Mouse (Mus musculus) limb, embryonic 15.5 days (tissue): ENCODE data around the gene Pgm5. TPM values are rescaled to one million over a fixed set of nuclear protein-coding genes. Genes with fewer than 3 reads are reported as not detected.

ENCODE experiments used
- ATAC-seq: fragments of 200-750 bp; cut with Nextera tagmentation; 2 replicates; pipeline ENCODE4 v1.8.0; 2017; ENCODE audit warnings: low read depth, moderate TSS enrichment; ENCODE audit not compliant: insufficient number of reproducible peaks, low FRiP score, low TSS enrichment
- H3K27ac ChIP-seq: fragments of 300-500 bp; sonication (generic); 2 replicates; pipeline ENCODE4 v1.5.1; 2015; ENCODE audit warnings: moderate library complexity, mild to moderate bottlenecking, inconsistent platforms
- H3K27me3 ChIP-seq: fragments of 300-500 bp; sonication (generic); 2 replicates; pipeline ENCODE4 v1.6.1; 2015; ENCODE audit warnings: inconsistent platforms
- H3K36me3 ChIP-seq: fragments of 300-500 bp; sonication (generic); 2 replicates; pipeline ENCODE4 v1.6.1; 2015; ENCODE audit warnings: inconsistent platforms
- H3K4me1 ChIP-seq: fragments of 300-500 bp; sonication (generic); 2 replicates; pipeline ENCODE4 v1.6.1; 2015; ENCODE audit warnings: inconsistent platforms
- H3K4me2 ChIP-seq: fragments of 300-500 bp; sonication (generic); 2 replicates; pipeline ENCODE4 v1.6.1; 2015; ENCODE audit warnings: mild to moderate bottlenecking, inconsistent platforms
- H3K4me3 ChIP-seq: fragments of 300-500 bp; sonication (generic); 2 replicates; pipeline ENCODE4 v1.5.1; 2015; ENCODE audit warnings: mild to moderate bottlenecking, inconsistent platforms
- H3K9ac ChIP-seq: fragments of 300-500 bp; sonication (generic); 2 replicates; pipeline ENCODE4 v1.6.1; 2015; ENCODE audit warnings: inconsistent platforms
- H3K9me3 ChIP-seq: fragments of 300-500 bp; sonication (generic); 2 replicates; pipeline ENCODE4 v1.6.1; 2016; ENCODE audit warnings: inconsistent platforms
- WGBS: fragments of 180-500 bp; shearing (Covaris S2); methylation state at CpG from one replicate; pipeline ENCODE4 v1.1.7; 2015; 5-methylcytosine and 5-hydroxymethylcytosine counted together
- polyA plus RNA-seq: library from polyadenylated mRNA; unstranded; fragments of >200 nt; fragmentation: Nextera tagmentation; extraction: Ambion mirVana; gene quantifications from 2 replicates; pipeline ENCODE4 v1.2.1, GENCODE M21; 2015

The Pgm5 gene
- polyA plus RNA-seq, 1 experiment from 2014 or later, result 2.2 TPM

- 78% methylated on average over 3 of the region's 3 CpGs for WGBS
- no peak overlapping the region for H3K4me3 ChIP-seq
- no peaks in the 10 kb centered on the region for H3K36me3 ChIP-seq
- H3K4me2 ChIP-seq, result no peak overlapping the region
- H3K9me3 ChIP-seq, result no peaks in the 10 kb centered on the region
- no peak for ATAC-seq
- H3K27me3 ChIP-seq, result no peaks in the 10 kb centered on the region
- H3K9ac ChIP-seq, result no peak overlapping the region
- H3K27ac ChIP-seq, result no peak overlapping the region
- no peaks in the 10 kb centered on the region for H3K4me1 ChIP-seq
These were observed 194.1 kb downstream of the Pgm5 start for GRCm38 (mm10) chr19:24667527-24667926.

DNA sequence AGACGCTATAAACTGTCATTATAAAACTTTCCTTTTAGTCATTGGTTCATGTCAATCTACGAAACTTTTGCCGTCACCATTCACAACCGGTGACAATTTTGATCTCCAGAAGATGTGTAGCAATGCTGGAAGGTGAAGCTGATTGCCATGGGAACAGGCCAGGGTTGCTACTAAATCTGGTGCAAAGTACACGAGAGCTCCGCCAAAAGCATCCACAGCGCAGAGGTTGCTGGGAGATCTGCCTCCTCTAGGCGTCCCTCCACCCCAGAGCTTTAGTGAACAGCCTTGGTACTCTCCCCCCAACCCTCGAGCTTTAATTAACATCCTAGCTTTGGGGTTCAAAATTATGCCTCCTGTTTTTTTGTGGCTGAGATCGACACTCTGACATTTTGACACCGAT, 195.9 kb downstream of the Pgm5 start:
- H3K27ac ChIP-seq, result no peak overlapping the region
- H3K9ac ChIP-seq, result no peak overlapping the region
- H3K36me3 ChIP-seq, result no peaks in the 10 kb centered on the region
- H3K4me1 ChIP-seq, result no peaks in the 10 kb centered on the region
- no peaks in the 10 kb centered on the region for H3K9me3 ChIP-seq
- 73% methylated on average over 11 of the region's 11 CpGs for WGBS
- ATAC-seq, result no peak
- H3K27me3 ChIP-seq, result no peaks in the 10 kb centered on the region
- no peak overlapping the region for H3K4me3 ChIP-seq
- H3K4me2 ChIP-seq, result no peak overlapping the region

DNA sequence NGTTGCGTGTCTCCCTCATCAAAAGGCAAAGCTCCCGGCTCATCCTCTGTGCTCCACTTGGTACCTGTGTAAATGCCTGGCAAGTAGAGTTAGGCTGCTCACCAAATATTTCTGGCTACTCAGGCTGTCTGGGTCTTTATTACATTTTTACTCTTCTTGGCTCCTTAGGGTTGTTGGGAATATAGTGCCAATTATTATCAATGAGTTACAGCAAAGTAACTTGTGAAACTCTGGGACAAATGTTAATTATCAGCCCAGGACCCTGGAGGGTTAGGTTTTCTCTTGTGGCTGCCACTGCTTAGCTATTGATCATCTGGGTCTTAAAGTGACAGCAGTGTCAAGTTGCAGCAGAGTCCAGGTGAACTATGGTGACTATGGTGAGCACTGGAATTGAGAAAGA, 199.3 kb downstream of the Pgm5 start:
- Histone ChIP-seq H3K9ac (no peak overlapping the region), H3K36me3 (no peaks in the 10 kb centered on the region), H3K4me3 (no peak overlapping the region), H3K27me3 (no peaks in the 10 kb centered on the region), H3K4me1 (no peaks in the 10 kb centered on the region), H3K27ac (no peak overlapping the region), H3K9me3 (no peaks in the 10 kb centered on the region), H3K4me2 (no peak overlapping the region)
- no peak for ATAC-seq
- 88% methylated on average over 2 of the region's 2 CpGs for WGBS

DNA sequence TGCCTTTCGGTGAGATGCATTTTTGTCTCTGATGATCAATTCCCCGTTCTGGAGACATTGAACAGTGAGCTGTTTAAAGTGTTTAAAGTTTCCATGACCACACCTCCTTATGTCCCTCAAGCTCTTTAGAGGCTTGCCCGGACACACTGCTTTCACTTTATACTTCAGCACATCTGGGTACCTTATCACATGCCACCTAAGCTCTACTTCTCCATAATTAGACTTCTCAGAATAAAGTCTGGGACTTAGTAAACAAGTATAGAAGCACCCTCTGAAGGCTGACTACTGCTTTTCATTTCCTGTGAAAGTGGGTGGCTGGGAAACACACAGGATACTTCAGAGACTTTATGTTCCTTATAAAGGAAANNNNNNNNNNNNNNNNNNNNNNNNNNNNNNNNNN, 204.7 kb downstream of the Pgm5 start:
- H3K9ac ChIP-seq, result no peak overlapping the region
- no peak overlapping the region for H3K4me2 ChIP-seq
- no peak overlapping the region for H3K27ac ChIP-seq
- no peak for ATAC-seq
- no peaks in the 10 kb centered on the region for H3K36me3 ChIP-seq
- H3K27me3 ChIP-seq, result no peaks in the 10 kb centered on the region
- no peak overlapping the region for H3K4me3 ChIP-seq
- 48% methylated on average over 3 of the region's 3 CpGs for WGBS
- no peaks in the 10 kb centered on the region for H3K9me3 ChIP-seq
- no peaks in the 10 kb centered on the region for H3K4me1 ChIP-seq

GRCm38 (mm10) chr19:24653230-24653799, 208.3 kb downstream of the Pgm5 start:
- Histone ChIP-seq H3K9me3 (no peaks in the 10 kb centered on the region), H3K9ac (no peak overlapping the region), H3K36me3 (no peaks in the 10 kb centered on the region), H3K4me2 (no peak overlapping the region), H3K27ac (no peak overlapping the region), H3K27me3 (no peaks in the 10 kb centered on the region), H3K4me1 (peaks cover 5% of the 10 kb centered on the region; the same call in 1 of the 2 replicates), H3K4me3 (no peak overlapping the region)
- no peak for ATAC-seq
- 69% methylated on average over 9 of the region's 9 CpGs for WGBS

GRCm38 (mm10) chr19:24652342-24653019, 209.2 kb downstream of the Pgm5 start:
- no peak overlapping the region for H3K9ac ChIP-seq
- no peaks in the 10 kb centered on the region for H3K27me3 ChIP-seq
- peaks cover 5% of the 10 kb centered on the region; the same call in 1 of the 2 replicates for H3K4me1 ChIP-seq
- 28% methylated on average over 6 of the region's 6 CpGs for WGBS
- no peaks in the 10 kb centered on the region for H3K9me3 ChIP-seq
- H3K4me2 ChIP-seq, result no peak overlapping the region
- ATAC-seq, result no peak
- H3K36me3 ChIP-seq, result no peaks in the 10 kb centered on the region
- no peak overlapping the region for H3K4me3 ChIP-seq
- no peak overlapping the region for H3K27ac ChIP-seq

DNA sequence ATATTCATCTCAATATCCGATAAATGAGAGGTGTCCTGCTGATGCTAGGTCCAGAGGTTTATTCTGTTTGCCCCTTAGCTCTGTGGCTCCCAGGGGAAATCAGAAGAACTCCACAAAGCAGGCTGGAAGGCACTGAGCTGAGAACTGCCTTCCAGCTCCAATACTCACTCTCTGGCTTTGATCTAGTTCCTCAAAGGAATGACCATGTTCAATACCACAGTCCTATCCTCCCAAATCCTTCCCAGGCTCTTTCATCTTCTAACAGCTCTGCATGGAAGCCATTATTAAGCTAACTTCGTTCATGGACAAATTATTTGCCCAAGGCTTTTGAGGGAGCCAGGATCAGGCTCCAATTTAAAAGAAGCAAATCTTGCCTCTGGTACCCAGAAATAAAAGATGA, 210.1 kb downstream of the Pgm5 start:
- Histone ChIP-seq H3K4me1 (peaks cover 8% of the 10 kb centered on the region; the same call in 1 of the 2 replicates), H3K4me2 (no peak overlapping the region), H3K4me3 (no peak overlapping the region), H3K9ac (no peak overlapping the region), H3K36me3 (no peaks in the 10 kb centered on the region), H3K27ac (no peak overlapping the region), H3K9me3 (no peaks in the 10 kb centered on the region), H3K27me3 (no peaks in the 10 kb centered on the region)
- 47% methylated on average over 2 of the region's 2 CpGs for WGBS
- no peak for ATAC-seq

DNA sequence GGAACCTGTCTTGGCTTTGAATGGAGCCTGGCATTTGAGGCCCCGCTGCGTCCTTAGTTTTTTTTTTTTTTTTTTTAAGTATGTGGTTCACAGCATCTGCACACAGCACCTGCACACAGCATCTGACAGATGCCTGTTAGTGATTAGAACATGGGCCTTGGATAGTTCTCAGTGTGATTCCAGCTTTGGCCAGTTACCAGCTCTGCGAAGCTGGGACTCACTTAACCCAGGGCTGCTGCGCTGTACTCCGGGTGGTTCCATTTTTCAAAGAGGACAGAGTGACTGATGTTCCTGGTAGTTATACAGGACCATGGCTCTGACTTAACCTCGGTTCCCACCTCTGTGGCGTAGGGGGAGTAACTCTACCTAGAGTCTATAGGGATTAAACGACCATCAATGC, 211.2 kb downstream of the Pgm5 start:
- Histone ChIP-seq H3K9ac (no peak overlapping the region), H3K27me3 (no peaks in the 10 kb centered on the region), H3K4me2 (no peak overlapping the region), H3K4me3 (no peak overlapping the region), H3K36me3 (no peaks in the 10 kb centered on the region), H3K27ac (no peak overlapping the region), H3K4me1 (peaks cover 14% of the 10 kb centered on the region), H3K9me3 (no peaks in the 10 kb centered on the region)
- no peak for ATAC-seq
- 47% methylated on average over 8 of the region's 8 CpGs for WGBS

GRCm38 (mm10) chr19:24648016-24648415, 213.6 kb downstream of the Pgm5 start:
- Histone ChIP-seq H3K27ac (no peak overlapping the region), H3K4me2 (no peak overlapping the region), H3K4me1 (peaks cover 14% of the 10 kb centered on the region), H3K36me3 (no peaks in the 10 kb centered on the region), H3K4me3 (no peak overlapping the region), H3K27me3 (no peaks in the 10 kb centered on the region), H3K9me3 (no peaks in the 10 kb centered on the region), H3K9ac (no peak overlapping the region)
- no peak for ATAC-seq
- 78% methylated on average over 8 of the region's 8 CpGs for WGBS

DNA sequence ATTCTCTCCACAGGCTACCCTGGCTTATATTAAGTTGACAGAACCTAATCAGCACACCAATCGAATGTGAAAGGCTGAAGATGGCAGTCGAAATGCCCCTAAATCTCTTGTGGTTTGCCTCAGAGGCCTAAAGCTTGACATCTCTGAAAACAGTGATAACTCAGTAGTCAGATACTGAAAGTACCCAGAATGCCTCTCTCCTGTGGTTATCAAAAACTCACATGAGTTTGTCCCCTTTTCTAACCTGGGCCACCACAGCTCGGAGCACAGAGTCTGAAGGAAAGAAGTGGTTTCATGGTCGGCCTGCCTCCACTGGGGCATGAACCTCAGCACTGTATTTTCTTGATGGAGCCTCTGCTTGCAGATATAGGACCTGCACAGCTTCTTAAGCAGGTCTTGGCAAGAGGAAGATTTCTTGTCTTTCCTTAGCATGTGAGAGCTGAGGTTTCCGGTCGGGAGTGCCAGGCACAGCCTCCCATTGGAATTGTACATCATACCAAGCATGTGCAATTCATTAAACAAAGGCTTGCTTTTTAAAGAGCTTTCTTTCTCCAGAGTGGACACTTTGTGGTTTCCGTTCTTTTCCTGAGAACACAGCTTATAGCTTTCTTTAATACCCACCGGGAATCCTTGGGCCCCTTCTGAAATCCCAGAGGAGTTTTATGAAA, 215.4 kb downstream of the Pgm5 start:
- Histone ChIP-seq H3K9ac (no peak overlapping the region), H3K27me3 (no peaks in the 10 kb centered on the region), H3K4me1 (peaks cover 14% of the 10 kb centered on the region), H3K4me2 (no peak overlapping the region), H3K4me3 (no peak overlapping the region), H3K36me3 (no peaks in the 10 kb centered on the region), H3K9me3 (no peaks in the 10 kb centered on the region), H3K27ac (no peak overlapping the region)
- no peak for ATAC-seq
- 45% methylated on average over 8 of the region's 8 CpGs for WGBS

- H3K27me3 ChIP-seq, result no peaks in the 10 kb centered on the region
- H3K27ac ChIP-seq, result no peak overlapping the region
- 66% methylated on average over 10 of the region's 10 CpGs for WGBS
These were observed 216.7 kb downstream of the Pgm5 start for GRCm38 (mm10) chr19:24644971-24645370.

DNA sequence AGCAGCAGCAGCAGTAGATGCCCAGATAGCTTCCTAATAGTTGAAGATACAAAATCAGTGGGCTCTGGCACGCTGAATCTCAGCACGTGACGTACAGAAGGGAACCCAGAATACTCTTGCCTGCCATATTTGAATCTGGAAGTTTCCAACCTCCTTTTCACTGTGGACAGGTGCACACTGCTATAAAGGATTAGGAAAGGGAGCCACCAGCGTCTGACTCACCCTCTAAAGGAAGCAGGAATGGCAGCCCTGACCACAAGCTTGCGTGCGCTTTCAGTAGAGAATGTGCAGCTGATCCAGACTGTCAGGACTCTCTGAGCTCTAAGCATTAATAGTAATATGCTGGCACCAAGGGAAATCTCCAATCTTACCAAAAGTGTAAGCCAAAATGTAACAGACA, 220.7 kb downstream of the Pgm5 start:
- no peak overlapping the region for H3K9ac ChIP-seq
- WGBS, result 85% methylated on average over 6 of the region's 6 CpGs
- H3K27me3 ChIP-seq, result no peaks in the 10 kb centered on the region
- H3K36me3 ChIP-seq, result no peaks in the 10 kb centered on the region
- H3K4me1 ChIP-seq, result 0 out of 2 replicates have a peak, but pooled peaks cover under 1% of the 10 kb centered on the region
- H3K27ac ChIP-seq, result no peak overlapping the region
- no peak for ATAC-seq
- no peak overlapping the region for H3K4me2 ChIP-seq
- H3K4me3 ChIP-seq, result no peak overlapping the region
- no peaks in the 10 kb centered on the region for H3K9me3 ChIP-seq

More at GRCm38 (mm10) chr19:24644971-24645370, 216.7 kb downstream of the Pgm5 start:
- Histone ChIP-seq H3K36me3 (no peaks in the 10 kb centered on the region), H3K9ac (no peak overlapping the region), H3K4me1 (peaks cover 9% of the 10 kb centered on the region), H3K9me3 (no peaks in the 10 kb centered on the region), H3K4me2 (no peak overlapping the region), H3K4me3 (no peak overlapping the region)
- ATAC-seq, result no peak
